Mouse (Mus musculus) brain, embryonic 14.5 days (tissue): ENCODE measurements around the gene Lamtor3.

Experiments used
- CTCF ChIP-seq: fragments of 200-500 bp; IDR thresholded peaks from 2 replicates; pipeline ENCODE4 v1.5.1; 2012; ENCODE audit warnings: inconsistent platforms, mild to moderate bottlenecking, moderate library complexity, borderline replicate concordance; ENCODE audit not compliant: insufficient read depth, insufficient read length; ENCODE audit errors: extremely low read depth
- POLR2A ChIP-seq: fragments of 200-500 bp; IDR thresholded peaks from 2 replicates; pipeline ENCODE4 v1.6.1; 2012; ENCODE audit warnings: mild to moderate bottlenecking, inconsistent platforms, borderline replicate concordance; ENCODE audit not compliant: poor library complexity, insufficient read depth, insufficient read length, severe bottlenecking; ENCODE audit errors: extremely low read depth

GRCm38 (mm10) chr3:137968820-137969486, 50.6 kb downstream of the Lamtor3 start:
- no peak for TF ChIP-seq CTCF
- TF ChIP-seq POLR2A = no peak
